8 mouse cellular contexts compared by ENCODE assay signal in genomic region chr2:92006983-92007921, GRCm38 (mm10). TPM values are rescaled to one million over a fixed set of nuclear protein-coding genes. Genes with fewer than 3 reads are reported as not detected.
DNase-seq lines count a peak whose midpoint lies in the region; ATAC-seq and TF ChIP-seq lines count a peak whose summit lies in the region.

No protein-coding gene starts in this region.

- ATAC-seq in forebrain, embryonic 11.5 days (replicated peaks; ENCODE audit: low FRiP score): peak; percentile 38; the same call in 1 of the 2 replicates
- peak; percentile 37; the same call in 1 of the 2 replicates for ATAC-seq in midbrain, embryonic 11.5 days (ENCODE audit: low FRiP score)

- peaks cover 8% of the 10 kb centered on the region; the same call in 1 of the 2 replicates for H3K4me1 ChIP-seq in forebrain, embryonic 11.5 days (replicated peaks; ENCODE audit: control insufficient read depth, insufficient read depth, low read length)
- peaks cover 14% of the 10 kb centered on the region for H3K4me1 ChIP-seq in midbrain, embryonic 11.5 days (ENCODE audit: control insufficient read depth, insufficient read depth, low read length)
- peaks cover 22% of the 10 kb centered on the region for H3K4me1 ChIP-seq in testis, adult 2 months (ENCODE audit: control insufficient read depth, insufficient read depth, low read length)

- peak; percentile 61; the same call in 1 of the 2 replicates for TF ChIP-seq CTCF in brain, embryonic 14.5 days (IDR thresholded peaks at IDR 0.05; ENCODE audit: borderline replicate concordance, extremely low read depth, insufficient read depth, insufficient read length)
- TF ChIP-seq CTCF in testis, adult 2 months (IDR thresholded peaks at IDR 0.05; ENCODE audit: control insufficient read depth, insufficient read depth, insufficient replicate concordance, low read depth, low read length): no peak

- peak; percentile 98 for DNase-seq in heart, adult 11 months
- no peak for DNase-seq in heart, adult 8-10 months (ENCODE audit: low spot score)
- DNase-seq in brain, embryonic 14.5 days (ENCODE audit: low read depth): peak; percentile 71
- DNase-seq in forebrain, embryonic 11.5 days (ENCODE audit: low spot score): peak; percentile 83
- DNase-seq in heart, postnatal 10 days: peak; percentile 85
- DNase-seq in left cerebral cortex, postnatal 36 days (ENCODE audit: low spot score in 2 of 2): peak; percentile 36 to 42
- peak; percentile 94 for DNase-seq in midbrain, embryonic 11.5 days (ENCODE audit: low spot score, missing footprints)

- peak overlapping the region; percentile 46 for H3K9ac ChIP-seq in forebrain, embryonic 11.5 days (ENCODE audit: low read length)
- peak overlapping the region; percentile 55 for H3K9ac ChIP-seq in midbrain, embryonic 11.5 days (ENCODE audit: low read length)

- no peak for TF ChIP-seq POLR2A in brain, embryonic 14.5 days (IDR thresholded peaks at IDR 0.05; ENCODE audit: borderline replicate concordance, extremely low read depth, insufficient read depth, insufficient read length, poor library complexity, severe bottlenecking)
- TF ChIP-seq POLR2A in testis, adult 2 months (IDR thresholded peaks at IDR 0.05; ENCODE audit: control insufficient read depth, low read depth, low read length): no peak

- H3K27me3 ChIP-seq in forebrain, embryonic 11.5 days (ENCODE audit: control insufficient read depth, insufficient read depth, low read length): no peaks in the 10 kb centered on the region
- H3K27me3 ChIP-seq in midbrain, embryonic 11.5 days (ENCODE audit: control insufficient read depth, insufficient read depth, low read length): no peaks in the 10 kb centered on the region
- no peaks in the 10 kb centered on the region for H3K27me3 ChIP-seq in testis, adult 2 months (ENCODE audit: control insufficient read depth, insufficient read depth, low read length)

- no peaks in the 10 kb centered on the region for H3K36me3 ChIP-seq in forebrain, embryonic 11.5 days (ENCODE audit: control insufficient read depth, insufficient read depth, low read length)
- no peaks in the 10 kb centered on the region for H3K36me3 ChIP-seq in midbrain, embryonic 11.5 days (ENCODE audit: control insufficient read depth, insufficient read depth, low read length)
- no peaks in the 10 kb centered on the region for H3K36me3 ChIP-seq in testis, adult 2 months (ENCODE audit: control insufficient read depth, insufficient read depth, low read length)

- H3K27ac ChIP-seq in forebrain, embryonic 11.5 days (ENCODE audit: low read depth, low read length): no peak overlapping the region
- H3K27ac ChIP-seq in midbrain, embryonic 11.5 days (ENCODE audit: low read depth, low read length): no peak overlapping the region
- no peak overlapping the region for H3K27ac ChIP-seq in testis, adult 2 months (ENCODE audit: control insufficient read depth, insufficient read depth, low read depth, low read length)

- 2% methylated on average over 28 of the region's 28 CpGs for WGBS in forebrain, embryonic 11.5 days
- WGBS in midbrain, embryonic 11.5 days: 1% methylated on average over 28 of the region's 28 CpGs

- peak overlapping the region; percentile 83 for H3K4me2 ChIP-seq in forebrain, embryonic 11.5 days (ENCODE audit: low read depth, low read length, severe bottlenecking)
- peak overlapping the region; percentile 79 for H3K4me2 ChIP-seq in midbrain, embryonic 11.5 days

- H3K4me3 ChIP-seq in forebrain, embryonic 11.5 days (ENCODE audit: low read depth, low read length): peak overlapping the region; percentile 47
- H3K4me3 ChIP-seq in midbrain, embryonic 11.5 days (ENCODE audit: low read depth, low read length): peak overlapping the region; percentile 52
- peak overlapping the region; percentile 43 for H3K4me3 ChIP-seq in testis, adult 2 months (ENCODE audit: control insufficient read depth, low read depth, low read length)

- no peaks in the 10 kb centered on the region for H3K9me3 ChIP-seq in forebrain, embryonic 11.5 days (ENCODE audit: control insufficient read depth, low read length)
- no peaks in the 10 kb centered on the region for H3K9me3 ChIP-seq in midbrain, embryonic 11.5 days (ENCODE audit: control insufficient read depth, low read length)

- intact Hi-C loops in heart, postnatal 10 days (cut with DNase I): loop anchor here (2.0 kb wide), 1 partner anchor 18 kb away; no protein-coding TSS in a partner anchor
- intact Hi-C loops in left cerebral cortex, postnatal 36 days (cut with DNase I): loop anchor here (1.0 to 2.0 kb wide), 2 partner anchors 51 to 176 kb away; no protein-coding TSS in a partner anchor

RNA-seq across cellular contexts. Expression of gene Creb3l1, which starts 17.1 kb away (rescaled TPM):
- total RNA-seq in heart, adult 8-10 months (2022): 1 to 10 TPM; 2.5 to 4.0 (median 3.1) TPM
- 1.4 and 4.7 TPM in 2 replicates for polyA plus RNA-seq in brain, embryonic 14.5 days (2012; rRNA removed)
- polyA plus RNA-seq in forebrain, embryonic 11.5 days (2014; fragmentation: Nextera tagmentation; extraction: Ambion mirVana): 1.7 and 2.3 TPM in 2 replicates
- 10 to 100 TPM; 15.6 to 16.0 TPM for total RNA-seq in heart, postnatal 10 days (2021)
- 1 to 10 TPM; 2.6 to 2.8 TPM for total RNA-seq in left cerebral cortex, postnatal 36 days (2021)
- 2.0 and 2.1 TPM in 2 replicates for polyA plus RNA-seq in midbrain, embryonic 11.5 days (2014; fragmentation: Nextera tagmentation; extraction: Ambion mirVana)
- 2.6 and 3.1 TPM in 2 replicates for polyA plus RNA-seq in testis, adult 2 months (2012; rRNA removed)

RNA-seq across cellular contexts. Expression of gene Dgkz, which starts 31.6 kb away (rescaled TPM):
- 10 to 100 TPM; 31.4 to 49.0 (median 42.7) TPM for total RNA-seq in heart, adult 8-10 months (2022)
- 89.7 and 102 TPM in 2 replicates for polyA plus RNA-seq in brain, embryonic 14.5 days (2012; rRNA removed)
- polyA plus RNA-seq in forebrain, embryonic 11.5 days (2014; fragmentation: Nextera tagmentation; extraction: Ambion mirVana): 32.7 and 35.9 TPM in 2 replicates
- 10 to 100 TPM; 64.3 to 85.9 TPM for total RNA-seq in heart, postnatal 10 days (2021)
- 100 to 1,000 TPM; 503 to 538 TPM for total RNA-seq in left cerebral cortex, postnatal 36 days (2021)
- polyA plus RNA-seq in midbrain, embryonic 11.5 days (2014; fragmentation: Nextera tagmentation; extraction: Ambion mirVana): 19.2 and 23.7 TPM in 2 replicates
- 14.2 and 14.3 TPM in 2 replicates for polyA plus RNA-seq in testis, adult 2 months (2012; rRNA removed)
